Comparison of ENCODE assay signal across 26 mouse cellular contexts in genomic region chr16:48356417-48356816, GRCm38 (mm10). TPM values are rescaled to one million over a fixed set of nuclear protein-coding genes. Genes with fewer than 3 reads are reported as not detected.
DNase-seq lines count a peak whose midpoint lies in the region; ATAC-seq lines count a peak whose summit lies in the region.
"Had no signal": no experiment of that assay in that cellular context is flagged by ENCODE, and none has a peak within 500 bp of the region (broad histone marks: within the 10 kb centered on the region; RNA-seq: fewer than 3 reads in every experiment).

No protein-coding gene starts in this region.

- no peaks in the 10 kb centered on the region for H3K36me3 ChIP-seq in heart, embryonic 12.5 days
- H3K36me3 ChIP-seq: intestine, embryonic 15.5 days; midbrain, embryonic 13.5 days had no signal

- no peak overlapping the region for H3K4me2 ChIP-seq in heart, embryonic 12.5 days
- H3K4me2 ChIP-seq: intestine, embryonic 15.5 days; midbrain, embryonic 13.5 days had no signal

- 83% methylated on average over 1 of the region's 1 CpGs for WGBS in heart, embryonic 12.5 days

- H3K27ac ChIP-seq in heart, embryonic 12.5 days (ENCODE audit: poor library complexity, severe bottlenecking): no peak overlapping the region
- H3K27ac ChIP-seq: heart, adult 2 months; intestine, embryonic 15.5 days; macrophage; midbrain, embryonic 13.5 days had no signal

- no peaks in the 10 kb centered on the region for H3K9me3 ChIP-seq in heart, embryonic 12.5 days (replicated peaks)
- H3K9me3 ChIP-seq: intestine, embryonic 15.5 days had no signal

- no peak for ATAC-seq in heart, embryonic 12.5 days (ENCODE audit: insufficient number of reproducible peaks, low FRiP score)
- ATAC-seq in cerebellum, adult (ENCODE audit: insufficient number of reproducible peaks, low FRiP score, low TSS enrichment): no peak
- ATAC-seq: CD4-positive, CD25-positive, alpha-beta regulatory T cell, adult 4 months; forebrain, embryonic 14.5 days; intestine, embryonic 15.5 days; midbrain, embryonic 13.5 days had no signal

- H3K9ac ChIP-seq in heart, embryonic 12.5 days: no peak overlapping the region
- H3K9ac ChIP-seq: intestine, embryonic 15.5 days; midbrain, embryonic 13.5 days had no signal

- H3K27me3 ChIP-seq in heart, embryonic 12.5 days (replicated peaks): no peaks in the 10 kb centered on the region
- H3K27me3 ChIP-seq: intestine, embryonic 15.5 days; midbrain, embryonic 13.5 days had no signal

- no peak overlapping the region for H3K4me3 ChIP-seq in heart, embryonic 12.5 days
- H3K4me3 ChIP-seq: heart, adult 2 months; intestine, embryonic 15.5 days; midbrain, embryonic 13.5 days; myocyte had no signal

- DNase-seq in heart, adult 9 months (ENCODE audit: low spot score in 2 of 2): peak; percentile 23 to 54
- DNase-seq in 3134 (ENCODE audit: extremely low read depth, insufficient read length, low spot score) (peak; percentile 18), adipocyte (ENCODE audit: low spot score) (peak; percentile 4)
- DNase-seq in lung, postnatal 10 days: peak; percentile 21
- no peak for DNase-seq in layer of hippocampus, postnatal 10 days (ENCODE audit: low spot score in 2 of 2)
- DNase-seq in kidney, postnatal 14 days: no peak
- DNase-seq: cerebellum, adult 9-10 months; kidney, postnatal 25 days; layer of hippocampus, adult 9-11 months; liver; right cerebral cortex, postnatal 14 days; thymus, postnatal 36 days had no signal

- H3K4me1 ChIP-seq in heart, embryonic 12.5 days (replicated peaks): no peaks in the 10 kb centered on the region
- H3K4me1 ChIP-seq: intestine, embryonic 15.5 days; midbrain, embryonic 13.5 days had no signal

RNA-seq across cellular contexts. Expression of gene Dppa2, which starts 52.7 kb away (rescaled TPM):
- not detected in 2 replicates for polyA plus RNA-seq in heart, embryonic 12.5 days (2016; fragmentation: Nextera tagmentation; extraction: Ambion mirVana)
- under 1 TPM in 1 of 2 experiments, not detected in 1; 0.16 TPM for total RNA-seq in layer of hippocampus, postnatal 10 days (2021)
- total RNA-seq: heart, adult 2 months; left cerebral cortex, postnatal 25 days; MEL; neutrophil, adult 5-6 weeks had no signal
- polyA plus RNA-seq: CD4-positive, CD25-positive, alpha-beta regulatory T cell, adult 4 months; forebrain, embryonic 14.5 days; heart, adult 2 months; hindbrain, embryonic 11.5 days; intestine, embryonic 15.5 days; macrophage; midbrain, embryonic 13.5 days; testis, adult 2 months had no signal

RNA-seq across cellular contexts. Expression of gene Gm5485, which starts 55.8 kb away (rescaled TPM):
- polyA plus RNA-seq in heart, embryonic 12.5 days (2016; fragmentation: Nextera tagmentation; extraction: Ambion mirVana): not detected in 2 replicates
- total RNA-seq in layer of hippocampus, postnatal 10 days (2021): not detected
- total RNA-seq: heart, adult 2 months; left cerebral cortex, postnatal 25 days; MEL; neutrophil, adult 5-6 weeks had no signal
- polyA plus RNA-seq: CD4-positive, CD25-positive, alpha-beta regulatory T cell, adult 4 months; forebrain, embryonic 14.5 days; heart, adult 2 months; hindbrain, embryonic 11.5 days; macrophage; midbrain, embryonic 13.5 days; myocyte; testis, adult 2 months had no signal

Comparison
In these comparisons a context has a peak if more than half of its experiments do, and no peak if none do; other contexts are left out.
1. DNase-seq: peak in heart, adult 9 months (2 of 2), 3134 (single experiment), adipocyte (single experiment) and lung, postnatal 10 days (single experiment); none in layer of hippocampus, postnatal 10 days (0 of 2) and kidney, postnatal 14 days (single experiment).